Mouse (Mus musculus) MEL (cell line): ENCODE data around the gene Vat1. TPM values are rescaled to one million over a fixed set of nuclear protein-coding genes. Genes with fewer than 3 reads are reported as not detected.

ENCODE experiments used
- DNase-seq: peaks from one replicate; pipeline ENCODE4 v3.0.0; 2011; ENCODE audit warnings: low read depth, low spot score
- H3K27ac ChIP-seq: 2 replicates; pipeline ENCODE4 v1.5.1; 2012; ENCODE audit warnings: low read depth, mild to moderate bottlenecking, control low read depth, low read length, moderate library complexity; ENCODE audit not compliant: control insufficient read depth
- H3K27me3 ChIP-seq, 2 experiments: fragments of 150-350 bp in 1 of 2; sonication (generic) in 1 of 2; 2 replicates each; pipeline ENCODE4 v1.6.1; 2012; ENCODE audit warnings: low read length in 2 of 2, mild to moderate bottlenecking in 2 of 2, improper control_type of control experiment in 1 of 2, moderate library complexity in 1 of 2; ENCODE audit not compliant: insufficient read depth in 2 of 2, control insufficient read depth in 1 of 2
- H3K36me3 ChIP-seq, 2 experiments: 2 replicates each; pipeline ENCODE4 v1.6.1; 2012 to 2014; ENCODE audit warnings: low read length in 2 of 2, improper control_type of control experiment in 1 of 2, inconsistent platforms in 1 of 2, mild to moderate bottlenecking in 1 of 2; ENCODE audit not compliant: insufficient read depth in 2 of 2, control insufficient read depth in 1 of 2
- H3K4me1 ChIP-seq, 2 experiments: fragments of 150-350 bp in 1 of 2; sonication (generic) in 1 of 2; 2 replicates each; pipeline ENCODE4 v1.6.1; 2012; ENCODE audit warnings: low read length in 2 of 2, improper control_type of control experiment in 1 of 2, mild to moderate bottlenecking in 1 of 2; ENCODE audit not compliant: insufficient read depth in 2 of 2, control insufficient read depth in 1 of 2
- H3K4me3 ChIP-seq, 2 experiments: fragments of 150-350 bp in 1 of 2; sonication (generic) in 1 of 2; 2 replicates each; pipeline ENCODE4 v1.5.1; 2012; ENCODE audit warnings: low read depth in 2 of 2, low read length in 2 of 2, mild to moderate bottlenecking in 2 of 2, moderate library complexity in 2 of 2, control low read depth in 1 of 2, improper control_type of control experiment in 1 of 2; ENCODE audit not compliant: control insufficient read depth in 1 of 2, insufficient read depth in 1 of 2
- H3K79me2 ChIP-seq: 2 replicates; pipeline ENCODE4 v1.6.1; 2012; ENCODE audit warnings: mild to moderate bottlenecking, low read length, moderate library complexity; ENCODE audit not compliant: control insufficient read depth, poor library complexity, insufficient read depth
- H3K9ac ChIP-seq: 2 replicates; pipeline ENCODE4 v1.6.1; 2012; ENCODE audit warnings: low read depth, mild to moderate bottlenecking, control low read depth, low read length, moderate library complexity; ENCODE audit not compliant: control insufficient read depth, poor library complexity, severe bottlenecking
- H3K9me3 ChIP-seq: fragments of 150-350 bp; sonication (generic); replicated peaks from 2 replicates; pipeline ENCODE4 v1.6.1; 2012; ENCODE audit warnings: mild to moderate bottlenecking, low read length, improper control_type of control experiment, moderate library complexity; ENCODE audit not compliant: insufficient read depth
- ETS1 ChIP-seq: IDR thresholded peaks from 2 replicates; pipeline ENCODE4 v1.6.1; 2012; ENCODE audit warnings: low read depth, mild to moderate bottlenecking, inconsistent platforms, low read length, improper control_type of control experiment, moderate library complexity
- JUND ChIP-seq: IDR thresholded peaks from 2 replicates; pipeline ENCODE4 v1.6.1; 2011; ENCODE audit warnings: low read depth, mild to moderate bottlenecking, improper control_type of control experiment, low read length
- KAT2A ChIP-seq: conservative IDR thresholded peaks from 2 replicates; pipeline ENCODE4 v1.6.1; 2012; ENCODE audit warnings: low read depth, low read length, improper control_type of control experiment, inconsistent platforms
- MAFK ChIP-seq: IDR thresholded peaks from 2 replicates; pipeline ENCODE4 v1.6.1; 2011; ENCODE audit warnings: low read depth, mild to moderate bottlenecking, low read length, improper control_type of control experiment, borderline replicate concordance
- MAZ ChIP-seq: IDR thresholded peaks from 2 replicates; pipeline ENCODE4 v1.6.1; 2012; ENCODE audit warnings: low read depth, mild to moderate bottlenecking, inconsistent platforms, low read length, improper control_type of control experiment
- MEF2A ChIP-seq: IDR thresholded peaks from 2 replicates; pipeline ENCODE4 v1.6.1; 2014; ENCODE audit warnings: low read depth, mild to moderate bottlenecking, inconsistent platforms, low read length, improper control_type of control experiment; ENCODE audit not compliant: poor library complexity, insufficient replicate concordance, severe bottlenecking; ENCODE audit errors: extremely low read depth
- MXI1 ChIP-seq: IDR thresholded peaks from 2 replicates; pipeline ENCODE4 v1.6.1; 2011; ENCODE audit warnings: mild to moderate bottlenecking, low read depth, low read length, improper control_type of control experiment
- MYB ChIP-seq: IDR thresholded peaks from 2 replicates; pipeline ENCODE4 v1.6.1; 2011; ENCODE audit warnings: mild to moderate bottlenecking, low read depth, low read length, improper control_type of control experiment
- NELFE ChIP-seq: IDR thresholded peaks from 2 replicates; pipeline ENCODE4 v1.6.1; 2011; ENCODE audit warnings: low read depth, low read length, improper control_type of control experiment
- NRF1 ChIP-seq: IDR thresholded peaks from 2 replicates; pipeline ENCODE4 v1.6.1; 2014; ENCODE audit warnings: low read depth, mild to moderate bottlenecking, inconsistent platforms, low read length, improper control_type of control experiment, moderate library complexity; ENCODE audit not compliant: poor library complexity, insufficient read depth, severe bottlenecking
- POLR2AphosphoS2 ChIP-seq: IDR thresholded peaks from 2 replicates; pipeline ENCODE4 v1.6.1; 2011; ENCODE audit warnings: low read length, improper control_type of control experiment
- POLR2AphosphoS5 ChIP-seq: IDR thresholded peaks from 2 replicates; pipeline ENCODE4 v1.6.1; 2012; ENCODE audit warnings: low read depth, borderline replicate concordance, mild to moderate bottlenecking, inconsistent platforms, low read length, moderate library complexity, mixed read lengths
- RAD21 ChIP-seq: IDR thresholded peaks from 2 replicates; pipeline ENCODE4 v1.6.1; 2011; ENCODE audit warnings: mild to moderate bottlenecking, low read depth, low read length, improper control_type of control experiment
- RCOR1 ChIP-seq: IDR thresholded peaks from 2 replicates; pipeline ENCODE4 v1.6.1; 2012; ENCODE audit warnings: low read depth, mild to moderate bottlenecking, inconsistent platforms, low read length, improper control_type of control experiment
- SIN3A ChIP-seq: IDR thresholded peaks from 2 replicates; pipeline ENCODE4 v1.6.1; 2012; ENCODE audit warnings: low read length, improper control_type of control experiment, inconsistent platforms
- SMC3 ChIP-seq: IDR thresholded peaks from 2 replicates; pipeline ENCODE4 v1.6.1; 2011; ENCODE audit warnings: low read depth, low read length, improper control_type of control experiment
- TBP ChIP-seq: IDR thresholded peaks from 2 replicates; pipeline ENCODE4 v1.8.0; 2011; ENCODE audit warnings: low read depth, low read length, improper control_type of control experiment
- TCF12 ChIP-seq: IDR thresholded peaks from 2 replicates; pipeline ENCODE4 v1.6.1; 2014; ENCODE audit warnings: low read depth, mild to moderate bottlenecking, inconsistent platforms, low read length, improper control_type of control experiment, moderate library complexity
- UBTF ChIP-seq: IDR thresholded peaks from 2 replicates; pipeline ENCODE4 v1.6.1; 2012; ENCODE audit warnings: low read depth, mild to moderate bottlenecking, inconsistent platforms, low read length, improper control_type of control experiment, moderate library complexity, borderline replicate concordance; ENCODE audit not compliant: insufficient read depth
- USF2 ChIP-seq, 2 experiments: IDR thresholded peaks; 2 replicates each; pipeline ENCODE4 v1.6.1; 2011 to 2012; ENCODE audit warnings: improper control_type of control experiment in 2 of 2, low read length in 2 of 2, borderline replicate concordance in 1 of 2, inconsistent platforms in 1 of 2, low read depth in 1 of 2, mild to moderate bottlenecking in 1 of 2; ENCODE audit not compliant: insufficient read depth in 1 of 2
- polyA plus RNA-seq, 2 experiments: library from polyadenylated mRNA; stranded (reverse) in 1 of 2; unstranded in 1 of 2; fragments of >175 nt in 1 of 2; fragments of >200 nt in 1 of 2; gene quantifications; 2 replicates each; pipeline versions ENCODE4 v1.2.1 to v1.2.4; 2012; ENCODE audit warnings: low replicate concordance in 2 of 2, low read depth in 1 of 2; ENCODE audit not compliant: insufficient read length in 2 of 2, insufficient read depth in 1 of 2, missing spikeins in 1 of 2
- total RNA-seq: library from RNA; depleted of rRNA; stranded (reverse); fragments of 300-350 nt; gene quantifications from 2 replicates; pipeline ENCODE4 v1.2.3, GENCODE M21; 2012

Vat1 gene
- total and polyA plus RNA-seq, 3 experiments = 43.9 to 125 TPM; not detected in 1

GRCm38 (mm10) chr11:101462583-101463440, 3.2 kb downstream of the Vat1 start (continued):
- TF ChIP-seq MAFK = no peak; the same call in 1 of the 2 replicates
- no peak; the same call in 1 of the 2 replicates for TF ChIP-seq NELFE
- TF ChIP-seq POLR2AphosphoS5 = no peak
- peak; percentile 60; the same call in 1 of the 2 replicates for TF ChIP-seq MYB
- no peak for TF ChIP-seq MEF2A
- peak; percentile 97 for TF ChIP-seq UBTF
- TF ChIP-seq RCOR1 = peak; percentile 66; the same call in 1 of the 2 replicates
- peak; percentile 80 for TF ChIP-seq SIN3A
- TF ChIP-seq NRF1 = no peak
- no peak for TF ChIP-seq USF2 (IDR thresholded peaks at IDR 0.05; ENCODE audit: borderline replicate concordance in 1 of 2, insufficient read depth in 1 of 2, low read depth in 1 of 2, low read length in 2 of 2)
- no peak for TF ChIP-seq POLR2AphosphoS2
- no peak for TF ChIP-seq RAD21
- no peak for TF ChIP-seq KAT2A
- peak; percentile 39; the same call in 1 of the 2 replicates for TF ChIP-seq MXI1
- peak; percentile 97 for TF ChIP-seq TBP

- Histone ChIP-seq H3K9ac (no peak overlapping the region), H3K4me1 (peaks cover 12 to 31% of the 10 kb centered on the region in 2 experiments)
- no peak for TF ChIP-seq TCF12
- TF ChIP-seq POLR2AphosphoS5 = no peak
- TF ChIP-seq JUND = no peak
- no peak for TF ChIP-seq SMC3
- no peak for TF ChIP-seq POLR2AphosphoS2
- TF ChIP-seq MEF2A = no peak
- TF ChIP-seq ETS1 = no peak
- TF ChIP-seq TBP = no peak
- no peak for TF ChIP-seq RCOR1
- no peak for TF ChIP-seq RAD21
- TF ChIP-seq MAZ = no peak
- TF ChIP-seq, all 39 proteins: peak for 0
- H3K9me3 ChIP-seq = no peaks in the 10 kb centered on the region
- H3K4me3 ChIP-seq = no peak overlapping the region
- H3K27me3 ChIP-seq = no peaks in the 10 kb centered on the region
- peaks cover 6% of the 10 kb centered on the region; the same call in 1 of the 2 replicates for H3K79me2 ChIP-seq
- no peak for DNase-seq
- peak overlapping the region; percentile 82; the same call in 1 of the 2 replicates for H3K27ac ChIP-seq
- peaks cover 0 to 26% of the 10 kb centered on the region in 2 experiments for H3K36me3 ChIP-seq
Measured at GRCm38 (mm10) chr11:101462141-101462540, 3.9 kb downstream of the Vat1 start.
